Mouse (Mus musculus) embryonic stem cell, embryonic (primary cell): ENCODE measurements at regions not wholly inside any gene's neighbourhood (a gene's known extent, or its start where the extent isn't known, plus 50 kb on each side); places are given as distances from the start of the nearest gene placed in this dataset.

Source experiments
- CTCF ChIA-PET, 4 experiments: fragments of 300-600 bp in 2 of 4; fragments of 350-600 bp in 2 of 4; sonication (Branson Sonifier 250); formaldehyde crosslinking; loops; one replicate each; lab custom pipeline; 2022; ENCODE audit warnings: inconsistent platforms in 2 of 4; lab: Charles Lee
- POLR2A ChIA-PET, 4 experiments: fragments of 300-600 bp in 2 of 4; fragments of 350-600 bp in 2 of 4; sonication (Branson Sonifier 250); formaldehyde crosslinking; loops; one replicate each; lab custom pipeline; 2022; ENCODE audit warnings: antibody characterized with exemption in 4 of 4, inconsistent platforms in 1 of 4; lab: Charles Lee

GRCm38 (mm10) chr6:44092336-44092735, 426.3 kb upstream of the Tpk1 start:
- POLR2A ChIA-PET = no interaction called here
- CTCF ChIA-PET = no interaction called here

DNA sequence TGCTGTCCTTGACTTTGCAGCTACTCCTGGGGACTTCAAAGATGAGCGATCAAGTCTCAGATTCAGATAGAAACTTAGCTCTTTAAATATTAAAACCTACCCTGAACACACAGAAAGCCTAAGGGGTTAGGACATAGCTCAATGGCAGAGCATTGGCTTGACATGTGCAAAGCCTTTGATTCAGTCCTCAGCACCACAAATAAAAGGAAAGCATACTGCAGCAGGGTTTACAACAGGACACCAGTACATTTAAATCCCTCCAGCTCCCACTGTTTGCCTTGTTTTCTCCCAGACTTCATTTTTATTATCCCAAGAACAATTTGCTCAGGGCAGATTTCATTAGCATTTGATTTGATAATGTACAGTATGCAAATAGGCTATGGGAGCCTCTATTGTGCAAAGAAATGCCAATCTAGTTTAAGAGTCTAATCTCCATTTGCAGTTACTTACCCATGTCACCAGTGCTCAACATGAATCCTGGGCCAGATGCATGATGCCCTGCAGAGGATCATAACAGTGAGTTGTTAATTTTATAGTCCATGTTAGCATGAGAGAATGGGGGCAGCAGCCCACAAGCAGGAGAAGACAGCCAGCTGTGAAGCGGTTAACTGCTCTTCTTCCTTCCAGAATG, 416.0 kb upstream of the Tpk1 start:
- CTCF ChIA-PET = interaction anchor here in 1 of 4 experiments (0.6 kb wide), 1 partner anchor 694 kb away, joined by 3 read pairs; no protein-coding TSS in a partner anchor
- POLR2A ChIA-PET = no interaction called here

- ChIA-PET CTCF (no interaction called here), POLR2A (interaction anchor here in 1 of 4 experiments (0.6 to 1.1 kb wide), 2 partner anchors 13 to 131 kb away, joined by 3 read pairs; no protein-coding TSS in a partner anchor)
These were observed 407.0 kb upstream of the Tpk1 start for GRCm38 (mm10) chr6:44073124-44073523.

- CTCF ChIA-PET = no interaction called here
- POLR2A ChIA-PET = no interaction called here
These were observed 401.8 kb upstream of the Tpk1 start for GRCm38 (mm10) chr6:44067841-44068240.
